Mouse (Mus musculus) CD4-positive, CD25-positive, alpha-beta regulatory T cell, adult 2 months (primary cell): Measurements from ENCODE around the gene Cdkn3.
"Not testable (repeated sequence)": the region's sequence is repeated elsewhere in the genome, so short reads cannot be mapped to it uniquely, and the experiment has no call there.

Source experiments
- DNase-seq: peaks from one replicate; pipeline ENCODE4 v3.0.0-alpha.2; 2012; ENCODE audit warnings: low read depth, low spot score

Gene Cdkn3

DNA sequence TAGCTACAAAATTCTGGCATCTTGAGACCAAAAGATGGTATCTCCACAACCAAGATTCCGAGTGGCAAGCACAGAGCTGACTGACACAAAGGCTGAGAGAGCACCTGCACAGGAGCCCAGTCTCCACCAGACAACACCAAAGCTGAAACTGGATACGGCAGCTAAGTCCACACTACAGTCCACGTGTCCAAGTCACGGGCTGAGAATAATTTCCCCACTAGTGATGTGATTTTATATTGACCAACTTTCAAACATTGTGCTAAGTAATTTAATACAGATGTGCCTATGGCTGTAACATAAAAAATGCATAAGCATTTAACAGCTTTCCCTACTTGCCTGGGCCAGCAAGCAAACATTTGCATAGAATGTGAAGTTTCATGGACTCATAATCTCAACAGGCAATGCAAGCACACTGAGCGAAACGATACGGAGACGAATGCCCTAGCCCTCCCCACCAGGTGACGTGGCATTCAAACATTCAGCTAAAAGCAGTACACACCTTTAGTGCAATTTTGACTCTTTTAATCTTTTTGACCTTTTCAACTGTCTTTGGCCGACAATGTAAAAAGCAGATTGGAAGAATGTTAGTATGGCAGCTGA is 23.1 kb downstream of the Cdkn3 start:
- DNase-seq = peak; percentile 11

- DNase-seq = no peak
These were observed 24.9 kb downstream of the Cdkn3 start for GRCm38 (mm10) chr14:46785247-46785646.

GRCm38 (mm10) chr14:46787454-46787786 is 27.1 kb downstream of the Cdkn3 start:
- DNase-seq = peak; percentile 5

- peak; percentile 95 for DNase-seq
These were observed 27.6 kb downstream of the Cdkn3 start, which contains the start of gene Cnih1 for GRCm38 (mm10) chr14:46787787-46788504. Cnih1 (minus strand) TSS chr14:46788411.

- no peak for DNase-seq
These were observed 28.2 kb downstream of the Cdkn3 start for GRCm38 (mm10) chr14:46788505-46788901.

DNA sequence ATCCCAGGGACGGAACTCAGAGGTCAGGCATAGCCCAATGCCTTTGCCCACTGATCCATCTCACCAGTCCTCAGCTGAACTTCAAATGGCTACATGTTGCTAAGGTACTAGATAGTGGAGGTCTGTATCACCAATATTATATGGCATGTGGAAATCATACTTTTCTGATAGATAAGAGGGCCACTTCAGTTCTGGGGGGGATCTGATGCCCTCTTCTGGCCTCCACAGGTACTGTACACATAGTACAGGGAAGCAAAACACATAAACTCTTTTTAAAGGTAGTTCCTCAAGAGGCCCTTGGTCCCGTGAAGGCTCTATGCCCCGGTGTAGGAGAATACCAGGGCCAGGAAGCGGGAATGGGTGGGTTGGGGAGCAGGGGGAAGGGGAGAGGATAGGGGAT is 30.0 kb downstream of the Cdkn3 start:
- peak; percentile 55 for DNase-seq

- DNase-seq = no peak
These were observed 30.4 kb downstream of the Cdkn3 start for GRCm38 (mm10) chr14:46790723-46791122.

- no peak for DNase-seq
These were observed 33.8 kb downstream of the Cdkn3 start for GRCm38 (mm10) chr14:46794157-46794556.

DNA sequence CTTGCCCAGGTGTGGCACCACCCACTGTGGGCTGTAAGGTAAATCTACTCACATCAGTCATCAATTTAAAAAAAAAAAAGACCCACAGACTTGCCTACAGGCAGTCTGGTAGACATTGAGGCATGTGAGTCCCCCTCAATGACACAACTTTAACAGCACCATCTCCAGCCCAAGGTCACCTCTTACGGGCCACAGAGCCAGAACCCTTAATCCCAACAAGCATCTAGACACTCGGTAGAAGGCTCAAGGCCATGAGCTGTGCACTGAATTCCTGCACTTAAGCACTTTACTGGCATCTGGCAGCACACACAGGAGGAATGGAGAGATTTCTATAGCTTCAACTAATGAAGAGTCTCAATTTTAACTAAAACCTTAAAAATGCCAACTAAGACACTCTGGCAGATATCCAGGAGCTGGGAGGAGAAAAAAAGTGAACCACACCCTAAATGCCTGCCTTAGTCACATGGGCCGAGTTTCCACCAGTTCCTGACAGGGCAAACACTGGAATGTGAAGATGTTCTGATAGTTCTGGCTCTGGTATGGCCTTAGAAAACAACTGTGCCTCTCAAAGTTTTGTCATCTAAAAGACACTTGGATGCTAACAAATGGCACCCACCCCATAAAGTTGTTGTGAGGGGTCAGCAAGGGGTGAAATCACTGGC is 40.5 kb downstream of the Cdkn3 start:
- no peak for DNase-seq

DNA sequence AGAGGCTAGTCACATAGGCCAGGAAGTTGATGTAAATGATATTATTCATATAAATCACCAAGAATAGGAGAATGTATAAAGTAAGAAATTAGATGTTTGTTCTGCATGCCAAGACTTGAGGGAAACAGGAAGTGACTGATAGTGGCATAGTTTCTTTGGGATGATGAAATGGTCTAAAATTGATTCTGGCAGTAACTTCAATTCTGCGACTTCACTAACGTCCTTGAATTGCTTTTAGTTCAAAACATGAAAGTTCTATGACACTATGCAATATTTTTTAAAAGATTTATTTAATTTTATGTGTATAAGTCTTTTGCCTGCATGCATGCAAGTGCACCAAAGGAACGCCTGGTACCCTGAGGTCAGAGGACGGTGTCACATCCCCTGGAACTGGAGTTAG is 42.9 kb downstream of the Cdkn3 start:
- DNase-seq = no peak

GRCm38 (mm10) chr14:46803791-46804190 is 43.5 kb downstream of the Cdkn3 start:
- no peak for DNase-seq

- DNase-seq = no peak
These were observed 45.8 kb downstream of the Cdkn3 start for GRCm38 (mm10) chr14:46806186-46806585.

- no peak for DNase-seq
These were observed 47.6 kb downstream of the Cdkn3 start for GRCm38 (mm10) chr14:46807927-46808326.

GRCm38 (mm10) chr14:46815640-46816039 is 55.3 kb downstream of the Cdkn3 start:
- DNase-seq = no peak

- DNase-seq = no peak
These were observed 56.7 kb downstream of the Cdkn3 start for GRCm38 (mm10) chr14:46816916-46817622.

- peak; percentile 51 for DNase-seq
These were observed 58.4 kb downstream of the Cdkn3 start for GRCm38 (mm10) chr14:46818743-46819142.

GRCm38 (mm10) chr14:46819961-46820360 is 59.6 kb downstream of the Cdkn3 start:
- DNase-seq = not testable (repeated sequence)
